Mouse (Mus musculus): ENCODE data around the gene Mrps2.
"Not testable (repeated sequence)": the region's sequence is repeated elsewhere in the genome, so short reads cannot be mapped to it uniquely, and the experiment has no call there.

The Mrps2 gene

GRCm38 (mm10) chr2:28472011-28472410 lies 4.1 kb downstream of the Mrps2 start:
- not testable (repeated sequence) for DNase-seq (ENCODE audit: low spot score in 2 of 2)

- DNase-seq (ENCODE audit: low spot score in 2 of 2) = not testable (repeated sequence)
Measured at GRCm38 (mm10) chr2:28477993-28478392, 10.1 kb downstream of the Mrps2 start.

- DNase-seq (ENCODE audit: low spot score in 2 of 2) = no peak
Measured at GRCm38 (mm10) chr2:28479208-28480204, 11.6 kb downstream of the Mrps2 start.

- DNase-seq (ENCODE audit: low spot score in 2 of 2) = no peak
Measured at GRCm38 (mm10) chr2:28483861-28484260, 16.0 kb downstream of the Mrps2 start.

GRCm38 (mm10) chr2:28494521-28494920 lies 26.7 kb downstream of the Mrps2 start:
- no peak for DNase-seq (ENCODE audit: low spot score in 2 of 2)

GRCm38 (mm10) chr2:28495207-28495756 lies 27.4 kb downstream of the Mrps2 start:
- no peak for DNase-seq (ENCODE audit: low spot score in 2 of 2)

- no peak for DNase-seq (ENCODE audit: low spot score in 2 of 2)
Measured at GRCm38 (mm10) chr2:28495801-28496595, 28.1 kb downstream of the Mrps2 start.

GRCm38 (mm10) chr2:28496671-28497070 lies 28.8 kb downstream of the Mrps2 start, which contains the start of gene Gbgt1:
TSS of gene Gbgt1 (plus strand) at chr2:28496891.
- DNase-seq (ENCODE audit: low spot score in 2 of 2) = no peak

- DNase-seq (ENCODE audit: low spot score in 2 of 2) = no peak
Measured at GRCm38 (mm10) chr2:28497561-28497960, 29.7 kb downstream of the Mrps2 start.

- no peak for DNase-seq (ENCODE audit: low spot score in 2 of 2)
Measured at GRCm38 (mm10) chr2:28498431-28498830, 30.6 kb downstream of the Mrps2 start.

- no peak for DNase-seq (ENCODE audit: low spot score in 2 of 2)
Measured at GRCm38 (mm10) chr2:28502987-28503386, 35.1 kb downstream of the Mrps2 start.

- no peak for DNase-seq (ENCODE audit: low spot score in 2 of 2)
Measured at GRCm38 (mm10) chr2:28504676-28505075, 36.8 kb downstream of the Mrps2 start.

GRCm38 (mm10) chr2:28505795-28506194 lies 37.9 kb downstream of the Mrps2 start, which contains the start of gene Gm10134:
TSS of gene Gm10134 (plus strand) at chr2:28506095.
- DNase-seq (ENCODE audit: low spot score in 2 of 2) = no peak

- DNase-seq (ENCODE audit: low spot score in 2 of 2) = no peak
Measured at GRCm38 (mm10) chr2:28506291-28506690, 38.4 kb downstream of the Mrps2 start.

GRCm38 (mm10) chr2:28511600-28511999 lies 43.7 kb downstream of the Mrps2 start:
- not testable (repeated sequence) for DNase-seq (ENCODE audit: low spot score in 2 of 2)

GRCm38 (mm10) chr2:28512798-28513401 lies 45.0 kb downstream of the Mrps2 start, which contains the start of gene Ralgds:
TSS of gene Ralgds (plus strand) at chr2:28513125.
- no peak for DNase-seq (ENCODE audit: low spot score in 2 of 2)

GRCm38 (mm10) chr2:28513431-28514370 lies 45.8 kb downstream of the Mrps2 start:
- DNase-seq (ENCODE audit: low spot score in 2 of 2) = peak in 1 of 2 experiments; percentile 62

GRCm38 (mm10) chr2:28514489-28514888 lies 46.6 kb downstream of the Mrps2 start:
- DNase-seq (ENCODE audit: low spot score in 2 of 2) = peak; percentile 64 to 72

GRCm38 (mm10) chr2:28517206-28517909 lies 49.5 kb downstream of the Mrps2 start:
- DNase-seq (ENCODE audit: low spot score in 2 of 2) = peak; percentile 77 to 79

GRCm38 (mm10) chr2:28518231-28518630 lies 50.4 kb downstream of the Mrps2 start:
- DNase-seq (ENCODE audit: low spot score in 2 of 2) = no peak
